Mouse (Mus musculus) CD4-positive, CD25-positive, alpha-beta regulatory T cell, adult 2 months (primary cell): ENCODE results near the gene Ccdc60.
"Not testable (repeated sequence)": the region's sequence is repeated elsewhere in the genome, so short reads cannot be mapped to it uniquely, and the experiment has no call there.

ENCODE experiments used
- DNase-seq: peaks from one replicate; pipeline ENCODE4 v3.0.0-alpha.2; 2012; ENCODE audit warnings: low read depth, low spot score

Gene Ccdc60

DNA sequence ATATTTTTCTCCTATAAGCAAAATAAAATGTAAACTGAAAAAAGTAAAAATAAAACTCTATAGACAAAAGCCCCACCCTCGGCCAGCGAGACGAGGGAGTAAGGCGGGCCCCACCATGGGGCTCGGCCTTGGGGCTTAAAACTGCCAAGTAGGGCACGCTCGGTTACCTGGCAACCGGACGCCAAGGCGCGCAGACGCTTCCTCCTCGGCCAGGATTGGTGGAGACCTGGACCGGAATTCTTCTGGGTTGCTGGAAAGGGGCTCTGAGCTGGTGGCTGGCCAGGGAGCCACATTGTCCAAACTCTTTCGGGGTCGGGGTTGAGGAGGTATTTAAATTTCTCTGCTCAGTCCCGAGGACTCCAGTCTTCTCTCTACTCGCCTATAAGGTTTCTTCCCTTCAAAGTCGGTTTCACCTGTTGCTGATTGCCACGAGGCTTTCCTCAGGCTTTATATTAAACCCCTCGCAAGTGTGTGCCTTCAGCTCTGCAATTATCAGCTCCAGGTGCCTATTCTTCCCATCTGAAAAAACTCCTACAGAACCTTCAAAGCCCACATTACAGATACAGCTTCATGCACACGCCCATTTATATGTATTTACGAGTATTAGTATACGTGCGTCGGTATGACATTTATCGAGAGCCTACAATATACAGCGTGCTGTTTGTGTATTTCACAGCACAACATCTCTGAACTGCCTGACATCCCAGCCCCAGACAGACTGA, at the start of gene Ccdc60:
TSS of gene Ccdc60 (minus strand) at position 137 of the 722 bp plus-strand sequence.
- peak; percentile 53 for DNase-seq

DNA sequence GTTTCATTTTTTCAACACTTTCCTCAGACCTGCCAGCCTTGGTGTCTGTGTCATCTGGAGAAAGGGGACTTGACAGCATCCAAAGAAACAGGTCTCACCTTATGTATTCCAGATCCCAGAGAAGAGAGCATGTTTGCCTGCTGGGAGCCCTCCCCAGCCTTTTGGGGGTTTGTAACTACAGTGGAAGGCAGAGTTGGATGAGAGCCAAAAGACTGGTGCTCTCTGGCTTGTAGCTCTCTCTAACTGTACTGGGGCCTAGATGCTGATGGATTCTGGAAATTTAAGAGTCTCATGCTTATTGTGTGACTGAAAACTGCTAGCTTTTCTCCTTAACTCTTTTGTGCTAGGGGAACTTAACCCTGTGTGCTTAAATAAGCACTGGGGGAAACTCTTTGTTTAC, 47.4 kb upstream of the Ccdc60 start:
- DNase-seq, result no peak

- no peak for DNase-seq
Measured at GRCm38 (mm10) chr5:116328911-116329310, 40.1 kb upstream of the Ccdc60 start.

DNA sequence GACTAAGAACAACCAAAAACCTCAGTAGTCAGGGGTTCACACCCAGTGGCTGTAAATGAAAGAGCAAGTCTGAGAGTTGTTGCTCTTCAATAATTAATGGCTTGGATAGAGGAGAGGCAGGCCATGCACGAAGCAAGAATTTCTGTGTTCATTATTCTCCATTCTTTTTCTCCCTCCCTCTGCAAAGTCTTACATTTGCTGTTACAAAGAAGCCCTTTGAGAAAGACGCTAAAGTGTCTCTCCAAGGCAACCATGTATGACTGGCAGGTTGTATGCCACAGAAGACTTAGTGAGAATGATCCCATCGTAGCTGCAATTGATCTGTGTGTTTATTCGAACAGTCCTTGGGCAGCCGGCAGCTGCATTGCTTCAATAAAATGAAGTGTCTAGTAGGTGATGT, 34.6 kb upstream of the Ccdc60 start:
- no peak for DNase-seq

DNA sequence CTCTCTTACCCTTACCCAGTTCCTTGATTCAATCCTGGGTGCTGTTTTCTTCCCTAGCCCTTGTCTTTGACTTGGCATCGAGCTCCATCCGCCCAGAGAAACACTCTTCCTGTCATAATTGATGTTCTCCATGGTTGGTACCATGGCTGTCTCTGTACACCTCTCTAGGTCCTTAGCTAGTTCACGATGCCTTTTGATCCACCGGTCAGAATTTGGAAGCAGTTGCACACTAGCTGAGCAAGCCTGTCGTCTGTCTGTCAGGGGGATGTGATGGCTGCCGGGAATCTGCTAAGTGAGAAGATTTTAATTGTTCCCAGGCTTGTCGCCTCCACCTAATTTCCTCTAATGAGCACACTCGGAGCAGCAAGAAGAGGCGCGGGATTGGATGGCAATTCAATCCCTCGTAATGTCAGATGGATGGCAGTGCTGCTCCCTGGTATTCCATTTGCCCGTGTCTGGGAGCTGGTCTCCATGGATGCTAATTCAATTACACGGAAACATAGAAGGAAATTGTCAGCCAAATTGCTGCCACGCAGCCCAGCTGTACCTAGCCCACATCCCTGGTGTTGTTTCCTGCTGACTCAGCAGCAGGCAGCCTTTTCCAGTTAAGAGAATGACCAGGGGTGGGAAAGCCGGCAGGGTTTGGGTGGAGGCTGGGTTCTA, 33.7 kb upstream of the Ccdc60 start:
- DNase-seq, result no peak

- DNase-seq, result no peak
Measured at GRCm38 (mm10) chr5:116313711-116314110, 24.9 kb upstream of the Ccdc60 start.

DNA sequence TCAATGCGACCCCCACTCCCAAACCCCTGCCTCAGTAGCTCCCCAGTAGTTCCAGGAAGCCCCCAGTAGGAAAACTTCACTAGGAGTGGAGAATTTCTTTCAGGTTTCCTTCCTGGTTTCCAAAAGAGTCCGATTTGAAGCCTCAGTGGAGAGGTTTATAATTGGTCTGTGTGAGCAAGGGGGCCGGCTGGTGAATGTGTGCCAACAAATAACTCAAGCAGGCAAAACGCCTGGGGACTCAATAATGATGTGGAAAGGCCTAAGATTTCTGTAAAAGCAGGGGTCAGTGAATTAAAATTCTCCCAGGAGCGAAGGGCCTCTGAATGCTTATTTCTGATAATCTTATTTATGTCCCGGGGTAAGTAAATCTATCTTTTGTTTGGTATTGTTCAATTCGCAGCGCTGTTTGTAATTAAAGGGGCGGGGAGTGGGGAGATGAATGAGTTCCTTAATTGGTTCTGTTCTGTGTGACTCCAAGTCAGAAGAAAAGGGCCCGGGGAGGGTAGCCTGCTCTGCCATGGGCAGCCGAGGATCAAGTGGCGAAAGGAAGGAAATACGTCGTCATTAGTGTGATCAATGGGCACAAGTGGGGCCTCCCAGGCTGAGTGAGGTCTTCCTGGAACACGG, 23.4 kb upstream of the Ccdc60 start:
- no peak for DNase-seq

DNA sequence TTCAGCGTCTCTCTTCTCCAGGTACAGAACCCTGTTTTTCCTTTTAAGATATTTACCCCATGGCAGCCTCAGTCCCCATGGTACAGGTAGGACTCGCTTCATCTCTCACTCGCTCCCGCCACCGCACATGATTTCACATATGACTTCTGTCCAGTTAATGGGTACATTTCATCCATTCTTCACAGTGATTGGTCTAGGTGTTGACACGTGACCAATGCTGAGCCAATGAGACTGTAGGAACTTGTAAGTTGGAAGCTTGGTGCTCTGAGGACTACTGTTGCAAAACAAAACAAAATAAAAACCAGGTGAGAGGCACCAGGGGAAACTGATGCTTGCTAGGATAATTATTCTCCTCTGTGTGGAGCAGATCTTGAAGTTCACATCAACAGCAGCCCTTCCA, 22.9 kb upstream of the Ccdc60 start:
- no peak for DNase-seq

DNA sequence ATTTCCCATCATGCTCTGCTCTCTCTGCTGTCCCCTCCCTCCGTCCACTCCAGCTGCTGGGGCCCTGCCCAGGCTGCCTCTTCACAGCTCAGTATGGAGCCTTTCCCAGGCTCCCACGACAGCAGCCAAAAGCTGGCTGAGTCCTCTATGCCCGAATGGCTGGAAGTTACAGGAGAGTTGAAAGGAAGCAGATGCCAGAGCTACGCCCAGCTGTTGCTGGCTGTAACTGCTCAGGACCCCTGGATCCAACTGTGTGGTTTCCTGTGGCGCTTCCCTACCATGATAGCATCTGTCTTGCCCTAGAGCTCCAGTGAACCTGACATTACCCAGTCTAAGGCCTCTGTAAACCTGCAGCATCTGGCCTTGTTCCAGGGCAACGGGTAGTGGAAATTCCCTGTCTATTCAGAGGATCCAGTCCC, 20.6 kb upstream of the Ccdc60 start:
- DNase-seq, result no peak

- no peak for DNase-seq
Measured at GRCm38 (mm10) chr5:116305557-116305956, 16.8 kb upstream of the Ccdc60 start.

DNA sequence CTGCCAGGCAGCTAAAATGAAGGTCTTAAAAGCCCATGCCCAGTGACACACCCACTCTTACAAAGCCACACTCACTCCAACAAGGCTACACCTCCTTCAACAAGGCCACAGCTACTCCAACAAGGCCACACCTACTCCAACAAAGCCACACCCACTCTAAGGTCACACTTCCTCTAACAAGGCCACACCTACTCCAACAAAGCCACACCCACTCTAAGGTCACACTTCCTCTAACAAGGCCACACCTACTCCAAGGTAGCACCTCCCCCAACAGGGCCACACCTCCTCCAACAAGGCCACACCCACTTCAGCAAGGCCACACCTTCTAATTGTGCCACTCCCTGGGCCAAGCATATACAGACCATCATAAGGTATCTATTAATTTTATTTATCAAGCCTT, 16.4 kb upstream of the Ccdc60 start:
- not testable (repeated sequence) for DNase-seq

GRCm38 (mm10) chr5:116300984-116301383, 12.2 kb upstream of the Ccdc60 start:
- DNase-seq, result no peak

- no peak for DNase-seq
Measured at GRCm38 (mm10) chr5:116293501-116293900, 4.7 kb upstream of the Ccdc60 start.

- DNase-seq, result no peak
Measured at GRCm38 (mm10) chr5:116290584-116290983, 1.8 kb upstream of the Ccdc60 start.

DNA sequence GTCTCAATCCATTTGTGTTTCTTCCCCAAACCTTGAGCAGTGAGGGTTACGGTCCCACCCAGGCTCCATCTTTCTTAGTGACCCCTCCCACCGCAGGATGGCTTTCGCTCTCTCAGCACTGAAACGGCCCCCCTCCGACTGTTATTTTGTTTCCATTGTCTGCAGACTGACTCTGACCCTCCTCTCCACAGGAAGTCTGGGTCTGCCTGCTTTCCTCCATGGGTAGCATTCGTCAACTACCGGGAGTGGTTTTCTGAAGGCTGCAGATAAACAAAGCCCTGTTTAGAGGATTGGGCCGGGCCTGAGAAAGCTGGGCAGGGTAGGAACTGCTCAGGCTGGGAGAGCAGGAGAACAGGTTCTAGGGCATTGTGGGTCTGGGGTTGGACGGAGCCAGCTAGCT, 1.1 kb upstream of the Ccdc60 start:
- DNase-seq, result no peak

- DNase-seq, result no peak
Measured at GRCm38 (mm10) chr5:116288183-116288582, 602 bp downstream of the Ccdc60 start.

DNA sequence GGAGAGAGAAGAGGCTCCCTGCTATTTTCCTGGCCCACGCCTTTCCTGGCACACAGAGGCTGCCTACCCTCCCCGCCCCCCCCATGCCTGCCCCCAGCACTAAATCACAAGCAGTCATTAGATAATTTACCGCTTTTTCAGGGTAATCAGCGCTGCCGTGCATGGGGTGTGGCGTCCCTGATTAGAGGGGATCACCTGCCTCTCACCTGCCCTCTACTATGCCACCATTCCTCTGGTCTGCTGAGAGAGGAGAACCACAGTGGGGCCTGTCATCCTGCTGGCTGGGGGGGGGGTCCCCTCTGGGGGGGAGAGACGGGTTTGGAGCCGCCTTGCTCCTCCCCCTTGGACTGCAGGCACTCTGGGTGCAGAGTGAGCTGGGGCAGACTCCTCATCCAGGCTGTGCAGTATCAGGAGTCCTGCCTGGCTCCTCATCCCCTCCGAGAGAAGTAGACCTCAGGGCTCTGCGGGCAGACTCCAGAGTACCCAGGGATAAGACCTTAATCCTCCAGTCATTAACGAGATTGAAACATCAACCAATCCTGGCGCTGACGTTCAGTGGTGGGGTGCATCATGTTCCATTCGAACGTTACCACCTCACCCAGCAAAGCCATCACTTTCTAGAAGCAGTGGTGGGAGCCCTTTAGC, 3.1 kb downstream of the Ccdc60 start:
- DNase-seq, result no peak

DNA sequence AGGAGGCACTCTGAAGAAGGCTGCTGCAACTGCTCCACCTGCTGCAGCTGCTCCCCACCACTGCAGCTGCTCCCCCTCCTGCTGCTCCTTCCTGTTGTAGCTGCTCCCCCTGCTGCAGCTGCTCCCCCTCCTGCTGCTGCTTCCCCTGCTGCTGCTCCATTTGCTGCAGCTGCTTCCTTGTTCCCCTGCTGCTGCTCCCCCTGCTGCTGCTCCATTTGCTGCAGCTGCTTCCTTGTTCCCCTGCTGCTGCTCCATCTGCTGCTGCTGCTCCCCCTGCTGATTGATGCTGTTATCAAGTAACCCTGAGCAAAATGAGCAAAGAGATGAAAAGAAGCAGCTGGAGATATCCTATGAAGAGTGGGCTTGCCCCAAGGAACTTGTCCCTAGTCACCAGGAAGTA, 8.3 kb downstream of the Ccdc60 start:
- DNase-seq, result no peak

DNA sequence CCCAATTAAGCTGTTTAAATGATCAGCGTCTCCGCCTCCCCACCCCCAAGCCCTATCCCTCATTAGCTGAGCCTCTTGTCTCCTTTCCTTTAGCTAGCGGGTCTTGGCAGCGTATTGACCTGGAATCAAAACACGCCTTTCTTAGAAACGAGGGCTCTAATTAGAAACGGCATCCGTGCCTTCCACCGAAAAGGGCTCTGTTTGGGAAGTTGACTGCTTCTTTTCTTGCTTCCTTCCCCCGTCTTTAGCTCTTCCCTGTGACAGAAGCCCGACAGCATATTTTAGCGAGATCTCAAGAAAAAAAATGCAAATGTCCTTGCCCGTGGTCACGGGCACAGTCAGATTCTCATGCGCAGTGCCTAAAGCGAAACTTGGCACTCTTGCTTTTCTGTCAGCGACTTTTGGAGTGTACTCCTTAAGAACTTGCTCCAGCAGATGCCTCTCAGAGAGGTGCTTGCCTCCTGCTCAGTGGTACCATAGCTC, 10.3 kb downstream of the Ccdc60 start:
- DNase-seq, result no peak

GRCm38 (mm10) chr5:116277951-116278350, 10.8 kb downstream of the Ccdc60 start:
- no peak for DNase-seq

GRCm38 (mm10) chr5:116274818-116275217, 14.0 kb downstream of the Ccdc60 start:
- no peak for DNase-seq

- DNase-seq, result no peak
Measured at GRCm38 (mm10) chr5:116274365-116274764, 14.4 kb downstream of the Ccdc60 start.
